Mouse (Mus musculus) lung, adult 2 months (tissue): ENCODE results near the gene Uevld.

Experiments
- CTCF ChIP-seq: fragments of 200-500 bp; IDR thresholded peaks from 2 replicates; pipeline ENCODE4 v1.5.1; 2011; ENCODE audit warnings: mild to moderate bottlenecking, low read length, control low read depth; ENCODE audit not compliant: insufficient read depth
- POLR2A ChIP-seq: fragments of 200-500 bp; IDR thresholded peaks from 2 replicates; pipeline ENCODE4 v1.6.1; 2011; ENCODE audit warnings: low read depth, mild to moderate bottlenecking, control low read depth, low read length, borderline replicate concordance; ENCODE audit errors: extremely low read depth

DNA sequence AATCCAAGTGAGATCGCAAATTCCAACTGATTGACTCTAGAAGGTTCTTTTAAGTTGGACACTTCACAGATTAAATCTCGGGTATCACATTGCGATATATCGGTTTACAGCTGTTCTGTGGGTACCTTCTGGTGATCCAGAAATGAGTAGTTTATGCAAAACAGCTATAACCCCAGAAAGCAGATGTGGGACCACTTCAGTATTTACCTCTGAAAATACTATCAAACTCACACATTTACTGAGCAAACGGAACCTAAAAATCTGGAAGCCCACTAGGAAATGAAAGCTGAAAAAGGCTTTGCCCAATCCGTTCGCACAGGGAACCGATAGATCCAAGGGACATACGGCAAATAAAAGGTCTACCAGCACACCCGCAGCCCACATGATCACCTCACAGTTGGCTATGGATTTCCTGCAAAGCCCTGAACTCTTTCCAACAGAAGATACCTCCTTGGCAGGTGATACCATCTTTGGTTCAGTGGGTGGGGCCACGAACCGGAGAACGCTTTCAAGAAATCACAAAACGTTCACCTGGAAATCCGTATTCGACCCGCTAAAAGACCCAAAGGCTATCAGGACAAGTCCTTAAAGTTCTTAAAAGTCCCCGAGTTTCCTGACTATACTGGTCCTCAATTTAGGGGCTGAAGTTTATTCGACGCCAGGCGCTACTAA is 48.9 kb upstream of the Uevld start:
- no peak for TF ChIP-seq CTCF
- TF ChIP-seq POLR2A: no peak
